Mouse (Mus musculus): ENCODE results near the gene Tbcel. TPM values are rescaled to one million over a fixed set of nuclear protein-coding genes. Genes with fewer than 3 reads are reported as not detected.

Gene Tbcel
- total RNA-seq, 1 experiment: 9.1 TPM

GRCm38 (mm10) chr9:42442100-42442499 lies 65.5 kb downstream of the Tbcel start:
- DNase-seq (ENCODE audit: low read depth, low spot score): no peak
- H3K4me3 ChIP-seq (ENCODE audit: insufficient read depth in 1 of 2, low read depth in 1 of 2, low read length in 2 of 2, poor library complexity in 1 of 2, severe bottlenecking in 1 of 2): no peak overlapping the region
- peaks cover 0 to 13% of the 10 kb centered on the region in 2 experiments; a peak in 2 of 4 replicates for H3K4me1 ChIP-seq (ENCODE audit: control insufficient read depth in 2 of 2, insufficient read depth in 2 of 2, low read length in 2 of 2, poor library complexity in 1 of 2)
- H3K36me3 ChIP-seq (ENCODE audit: control insufficient read depth, insufficient read depth, low read length, poor library complexity, severe bottlenecking): peaks cover 25% of the 10 kb centered on the region; the same call in 1 of the 2 replicates
- TF ChIP-seq CHD2 (IDR thresholded peaks at IDR 0.05; ENCODE audit: low read depth, low read length) (no peak), HCFC1 (IDR thresholded peaks at IDR 0.05; ENCODE audit: borderline replicate concordance, insufficient read depth, low read length) (no peak), ZNF384 (IDR thresholded peaks at IDR 0.05; ENCODE audit: low read depth, low read length) (no peak), ZC3H11A (IDR thresholded peaks at IDR 0.05; ENCODE audit: borderline replicate concordance, low read depth, low read length) (no peak), MAFK (IDR thresholded peaks at IDR 0.05; ENCODE audit: insufficient read depth, low read depth, low read length) (no peak)
- no peak overlapping the region for H3K9ac ChIP-seq (ENCODE audit: insufficient read depth, low read depth, low read length, poor library complexity, severe bottlenecking)
- no peaks in the 10 kb centered on the region for H3K9me3 ChIP-seq (ENCODE audit: control insufficient read depth, insufficient read depth, low read depth, low read length)
- H3K27ac ChIP-seq (ENCODE audit: insufficient read depth, low read depth, low read length, poor library complexity, severe bottlenecking): no peak overlapping the region
- in situ Hi-C loops (cut with MboI; ENCODE audit: low sequenced_read_pairs in 2 of 2, unreplicated experiment in 2 of 2): no loop called here

DNA sequence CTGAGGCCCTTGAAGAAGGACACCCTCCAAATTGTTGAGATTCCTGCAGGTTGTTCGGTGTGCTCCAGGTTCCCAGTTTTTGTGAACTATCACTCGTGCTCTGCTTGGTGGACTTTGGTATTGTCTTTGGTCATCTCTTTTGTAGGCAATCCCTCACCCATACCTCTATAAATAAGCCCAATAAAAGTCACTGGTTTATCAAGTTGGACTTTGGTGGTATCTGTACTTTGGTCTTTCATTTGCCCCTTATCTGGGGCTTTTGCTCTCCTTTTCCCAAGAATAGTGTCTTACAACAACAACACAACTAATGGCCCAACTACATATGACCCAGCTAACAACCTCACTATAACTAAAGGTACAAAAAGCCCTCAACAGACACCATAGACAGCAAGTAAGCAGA lies 66.4 kb downstream of the Tbcel start:
- no peak overlapping the region for H3K4me3 ChIP-seq (ENCODE audit: insufficient read depth in 1 of 2, low read depth in 1 of 2, low read length in 2 of 2, poor library complexity in 1 of 2, severe bottlenecking in 1 of 2)
- H3K9ac ChIP-seq (ENCODE audit: insufficient read depth, low read depth, low read length, poor library complexity, severe bottlenecking): no peak overlapping the region
- H3K27ac ChIP-seq (ENCODE audit: insufficient read depth, low read depth, low read length, poor library complexity, severe bottlenecking): no peak overlapping the region
- peaks cover 0 to 13% of the 10 kb centered on the region in 2 experiments; a peak in 2 of 4 replicates for H3K4me1 ChIP-seq (ENCODE audit: control insufficient read depth in 2 of 2, insufficient read depth in 2 of 2, low read length in 2 of 2, poor library complexity in 1 of 2)
- TF ChIP-seq ZC3H11A (IDR thresholded peaks at IDR 0.05; ENCODE audit: borderline replicate concordance, low read depth, low read length) (no peak), HCFC1 (IDR thresholded peaks at IDR 0.05; ENCODE audit: borderline replicate concordance, insufficient read depth, low read length) (no peak), MAFK (IDR thresholded peaks at IDR 0.05; ENCODE audit: insufficient read depth, low read depth, low read length) (no peak), ZNF384 (IDR thresholded peaks at IDR 0.05; ENCODE audit: low read depth, low read length) (no peak), CHD2 (IDR thresholded peaks at IDR 0.05; ENCODE audit: low read depth, low read length) (no peak)
- no peak for DNase-seq (ENCODE audit: low read depth, low spot score)
- no peaks in the 10 kb centered on the region for H3K9me3 ChIP-seq (ENCODE audit: control insufficient read depth, insufficient read depth, low read depth, low read length)
- in situ Hi-C loops (cut with MboI; ENCODE audit: low sequenced_read_pairs in 2 of 2, unreplicated experiment in 2 of 2): no loop called here
- H3K36me3 ChIP-seq (ENCODE audit: control insufficient read depth, insufficient read depth, low read length, poor library complexity, severe bottlenecking): peaks cover 31% of the 10 kb centered on the region

GRCm38 (mm10) chr9:42439446-42439845 lies 68.2 kb downstream of the Tbcel start:
- Histone ChIP-seq H3K36me3 (ENCODE audit: control insufficient read depth, insufficient read depth, low read length, poor library complexity, severe bottlenecking) (peaks cover 33% of the 10 kb centered on the region), H3K9ac (ENCODE audit: insufficient read depth, low read depth, low read length, poor library complexity, severe bottlenecking) (peak overlapping the region; percentile 46; the same call in 1 of the 2 replicates)

GRCm38 (mm10) chr9:42432155-42432554 lies 75.5 kb downstream of the Tbcel start:
- Histone ChIP-seq H3K9ac (ENCODE audit: insufficient read depth, low read depth, low read length, poor library complexity, severe bottlenecking) (no peak overlapping the region), H3K27ac (ENCODE audit: insufficient read depth, low read depth, low read length, poor library complexity, severe bottlenecking) (no peak overlapping the region), H3K36me3 (ENCODE audit: control insufficient read depth, insufficient read depth, low read length, poor library complexity, severe bottlenecking) (peaks cover 19% of the 10 kb centered on the region), H3K9me3 (ENCODE audit: control insufficient read depth, insufficient read depth, low read depth, low read length) (no peaks in the 10 kb centered on the region), H3K4me1 (ENCODE audit: control insufficient read depth in 2 of 2, insufficient read depth in 2 of 2, low read length in 2 of 2, poor library complexity in 1 of 2) (peaks cover 0 to 2% of the 10 kb centered on the region in 2 experiments; a peak in 1 of 4 replicates), H3K4me3 (ENCODE audit: insufficient read depth in 1 of 2, low read depth in 1 of 2, low read length in 2 of 2, poor library complexity in 1 of 2, severe bottlenecking in 1 of 2) (no peak overlapping the region)
- in situ Hi-C loops (cut with MboI; ENCODE audit: low sequenced_read_pairs in 2 of 2, unreplicated experiment in 2 of 2): no loop called here
- TF ChIP-seq CHD2 (IDR thresholded peaks at IDR 0.05; ENCODE audit: low read depth, low read length): no peak
- no peak for TF ChIP-seq HCFC1 (IDR thresholded peaks at IDR 0.05; ENCODE audit: borderline replicate concordance, insufficient read depth, low read length)
- TF ChIP-seq MAFK (IDR thresholded peaks at IDR 0.05; ENCODE audit: insufficient read depth, low read depth, low read length): no peak
- TF ChIP-seq ZC3H11A (IDR thresholded peaks at IDR 0.05; ENCODE audit: borderline replicate concordance, low read depth, low read length): no peak
- no peak for TF ChIP-seq ZNF384 (IDR thresholded peaks at IDR 0.05; ENCODE audit: low read depth, low read length)
- no peak for DNase-seq (ENCODE audit: low read depth, low spot score)

More at GRCm38 (mm10) chr9:42439446-42439845, 68.2 kb downstream of the Tbcel start:
- Histone ChIP-seq H3K4me1 (ENCODE audit: control insufficient read depth in 2 of 2, insufficient read depth in 2 of 2, low read length in 2 of 2, poor library complexity in 1 of 2) (peaks cover 0 to 16% of the 10 kb centered on the region in 2 experiments; a peak in 2 of 4 replicates), H3K4me3 (ENCODE audit: insufficient read depth in 1 of 2, low read depth in 1 of 2, low read length in 2 of 2, poor library complexity in 1 of 2, severe bottlenecking in 1 of 2) (no peak overlapping the region), H3K27ac (ENCODE audit: insufficient read depth, low read depth, low read length, poor library complexity, severe bottlenecking) (peak overlapping the region; percentile 75), H3K9me3 (ENCODE audit: control insufficient read depth, insufficient read depth, low read depth, low read length) (no peaks in the 10 kb centered on the region)
- peak; percentile 69 for DNase-seq (ENCODE audit: low read depth, low spot score)
- in situ Hi-C loops (cut with MboI; ENCODE audit: low sequenced_read_pairs in 2 of 2, unreplicated experiment in 2 of 2): no loop called here
- TF ChIP-seq ZNF384 (IDR thresholded peaks at IDR 0.05; ENCODE audit: low read depth, low read length) (no peak), HCFC1 (IDR thresholded peaks at IDR 0.05; ENCODE audit: borderline replicate concordance, insufficient read depth, low read length) (no peak)

DNA sequence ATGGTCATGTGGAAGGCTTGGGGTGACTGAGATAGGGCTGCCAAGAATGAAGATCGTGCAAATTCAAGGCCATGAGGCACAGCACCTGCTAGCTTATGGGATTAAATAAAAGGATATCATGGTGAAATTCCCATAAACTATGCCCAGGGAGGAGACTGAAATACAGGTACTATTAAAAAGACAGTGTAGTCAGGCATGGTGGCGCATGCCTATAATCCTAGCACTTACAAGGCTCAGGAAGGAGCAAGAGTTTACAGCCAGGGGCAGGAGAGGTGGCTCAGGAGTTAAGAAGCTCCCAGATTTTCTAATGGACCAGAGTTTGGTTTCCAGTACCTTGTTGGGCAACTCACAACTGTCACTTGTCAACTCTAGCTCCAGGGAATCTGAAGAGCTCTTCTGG lies 76.0 kb downstream of the Tbcel start:
- DNase-seq (ENCODE audit: low read depth, low spot score): no peak
- Histone ChIP-seq H3K4me1 (ENCODE audit: control insufficient read depth in 2 of 2, insufficient read depth in 2 of 2, low read length in 2 of 2, poor library complexity in 1 of 2) (peaks cover 0 to 2% of the 10 kb centered on the region in 2 experiments; a peak in 1 of 4 replicates), H3K4me3 (ENCODE audit: insufficient read depth in 1 of 2, low read depth in 1 of 2, low read length in 2 of 2, poor library complexity in 1 of 2, severe bottlenecking in 1 of 2) (no peak overlapping the region), H3K27ac (ENCODE audit: insufficient read depth, low read depth, low read length, poor library complexity, severe bottlenecking) (no peak overlapping the region), H3K9ac (ENCODE audit: insufficient read depth, low read depth, low read length, poor library complexity, severe bottlenecking) (no peak overlapping the region), H3K9me3 (ENCODE audit: control insufficient read depth, insufficient read depth, low read depth, low read length) (no peaks in the 10 kb centered on the region), H3K36me3 (ENCODE audit: control insufficient read depth, insufficient read depth, low read length, poor library complexity, severe bottlenecking) (peaks cover 15% of the 10 kb centered on the region)
- TF ChIP-seq HCFC1 (IDR thresholded peaks at IDR 0.05; ENCODE audit: borderline replicate concordance, insufficient read depth, low read length): no peak
- no peak for TF ChIP-seq ZC3H11A (IDR thresholded peaks at IDR 0.05; ENCODE audit: borderline replicate concordance, low read depth, low read length)
- no peak for TF ChIP-seq MAFK (IDR thresholded peaks at IDR 0.05; ENCODE audit: insufficient read depth, low read depth, low read length)
- TF ChIP-seq CHD2 (IDR thresholded peaks at IDR 0.05; ENCODE audit: low read depth, low read length): no peak
- no peak for TF ChIP-seq ZNF384 (IDR thresholded peaks at IDR 0.05; ENCODE audit: low read depth, low read length)
- in situ Hi-C loops (cut with MboI; ENCODE audit: low sequenced_read_pairs in 2 of 2, unreplicated experiment in 2 of 2): no loop called here
